Mouse (Mus musculus) kidney, postnatal 14 days (tissue): ENCODE measurements around the gene Zfp239.
"Not testable (repeated sequence)": the region's sequence is repeated elsewhere in the genome, so short reads cannot be mapped to it uniquely, and the experiment has no call there.

ENCODE experiments used
- DNase-seq: peaks from one replicate; pipeline ENCODE4 v3.0.0; 2022; ENCODE audit warnings: mixed read lengths

Zfp239 gene

GRCm38 (mm10) chr6:117861848-117862247, at the start of gene Zfp239:
Gene Zfp239, plus strand, starts transcription at chr6:117862100.
- DNase-seq, result no peak

GRCm38 (mm10) chr6:117814681-117815080, 47.2 kb upstream of the Zfp239 start:
- DNase-seq, result no peak

- DNase-seq, result no peak
Measured at GRCm38 (mm10) chr6:117817108-117817541, 44.8 kb upstream of the Zfp239 start.

- no peak for DNase-seq
Measured at GRCm38 (mm10) chr6:117820327-117820726, 41.6 kb upstream of the Zfp239 start.

- DNase-seq, result peak; percentile 77
Measured at GRCm38 (mm10) chr6:117825369-117825768, 36.5 kb upstream of the Zfp239 start.

- peak; percentile 72 for DNase-seq
Measured at GRCm38 (mm10) chr6:117828273-117828672, 33.6 kb upstream of the Zfp239 start.

GRCm38 (mm10) chr6:117840686-117841510, 21.0 kb upstream of the Zfp239 start, which contains the start of gene Zfp637:
Gene Zfp637, plus strand, starts transcription at chr6:117841180.
- peak; percentile 96 for DNase-seq

GRCm38 (mm10) chr6:117841511-117841955, 20.4 kb upstream of the Zfp239 start:
- DNase-seq, result no peak

- no peak for DNase-seq
Measured at GRCm38 (mm10) chr6:117844597-117844996, 17.3 kb upstream of the Zfp239 start.

GRCm38 (mm10) chr6:117846671-117847070, 15.2 kb upstream of the Zfp239 start:
- not testable (repeated sequence) for DNase-seq

- no peak for DNase-seq
Measured at GRCm38 (mm10) chr6:117847772-117848171, 14.1 kb upstream of the Zfp239 start.

- DNase-seq, result no peak
Measured at GRCm38 (mm10) chr6:117848577-117848976, 13.3 kb upstream of the Zfp239 start.

- DNase-seq, result no peak
Measured at GRCm38 (mm10) chr6:117851747-117852146, 10.2 kb upstream of the Zfp239 start.

- no peak for DNase-seq
Measured at GRCm38 (mm10) chr6:117857990-117858389, 3.9 kb upstream of the Zfp239 start.

- no peak for DNase-seq
Measured at GRCm38 (mm10) chr6:117862465-117862864, 565 bp downstream of the Zfp239 start.

GRCm38 (mm10) chr6:117862899-117863620, 1.2 kb downstream of the Zfp239 start:
- peak; percentile 62 for DNase-seq

GRCm38 (mm10) chr6:117863751-117864150, 1.9 kb downstream of the Zfp239 start:
- no peak for DNase-seq

- DNase-seq, result no peak
Measured at GRCm38 (mm10) chr6:117868187-117868586, 6.3 kb downstream of the Zfp239 start.

- DNase-seq, result no peak
Measured at GRCm38 (mm10) chr6:117871034-117871433, 9.1 kb downstream of the Zfp239 start.

- not testable (repeated sequence) for DNase-seq
Measured at GRCm38 (mm10) chr6:117873450-117873849, 11.6 kb downstream of the Zfp239 start.

- DNase-seq, result peak; percentile 17
Measured at GRCm38 (mm10) chr6:117874621-117875281, 12.9 kb downstream of the Zfp239 start.

GRCm38 (mm10) chr6:117878700-117879407, 17.0 kb downstream of the Zfp239 start:
- peak; percentile 93 for DNase-seq
